Comparison of ENCODE assay signal across 9 mouse cellular contexts in the genomic region with DNA sequence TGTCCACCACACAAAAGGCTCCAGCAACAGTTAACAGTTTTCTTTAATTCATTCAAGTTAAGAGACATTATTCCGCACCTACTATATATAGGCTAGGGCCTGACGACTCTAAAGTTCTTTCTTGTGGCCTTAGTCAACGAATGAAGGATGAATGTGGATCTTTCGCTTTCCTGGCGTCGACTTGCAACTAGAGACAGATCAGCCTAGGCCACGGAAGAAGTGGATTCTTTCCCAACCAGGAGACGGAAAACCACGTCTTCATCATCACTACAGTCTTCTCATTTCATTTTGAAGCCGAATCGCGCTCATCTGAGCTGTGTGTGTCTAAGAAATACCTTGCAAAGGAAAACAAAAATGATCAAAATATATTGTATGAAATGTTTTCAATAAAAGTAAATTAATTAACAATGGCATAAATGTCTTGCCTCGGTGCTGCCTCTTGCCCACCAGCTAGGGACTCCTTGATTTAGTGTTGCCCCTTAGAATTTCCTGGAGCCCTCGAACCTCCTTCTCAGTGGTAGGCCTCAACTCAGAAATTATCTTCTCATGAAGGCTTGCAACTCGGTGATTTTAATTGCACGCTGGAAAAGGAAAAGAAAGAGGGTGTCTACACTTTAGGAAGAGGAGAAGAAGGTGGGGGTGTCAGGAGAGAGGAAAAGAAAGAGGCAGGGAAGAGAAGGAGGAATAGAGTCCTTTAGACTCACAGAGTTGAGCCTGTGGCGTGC. TPM values are rescaled to one million over a fixed set of nuclear protein-coding genes. Genes with fewer than 3 reads are reported as not detected.
DNase-seq lines count a peak whose midpoint lies in the region; ATAC-seq and TF ChIP-seq lines count a peak whose summit lies in the region.
"Had no signal": no experiment of that assay in that cellular context is flagged by ENCODE, and none has a peak within 500 bp of the region (broad histone marks: within the 10 kb centered on the region; RNA-seq: fewer than 3 reads in every experiment).

No protein-coding gene starts in this region.

- no peak for ATAC-seq in heart, embryonic 13.5 days (ENCODE audit: extremely low read depth, insufficient number of reproducible peaks, low FRiP score, low TSS enrichment)
- no peak for ATAC-seq in hindbrain, embryonic 12.5 days (ENCODE audit: low FRiP score)
- no peak for ATAC-seq in midbrain, embryonic 11.5 days (ENCODE audit: low FRiP score)

- H3K27me3 ChIP-seq in heart, embryonic 13.5 days (replicated peaks) = no peaks in the 10 kb centered on the region; the same call in 1 of the 2 replicates
- no peaks in the 10 kb centered on the region for H3K27me3 ChIP-seq in hindbrain, embryonic 12.5 days
- no peaks in the 10 kb centered on the region for H3K27me3 ChIP-seq in midbrain, embryonic 11.5 days (ENCODE audit: control insufficient read depth, insufficient read depth, low read length)

- H3K4me1 ChIP-seq in heart, embryonic 13.5 days = peaks cover 30% of the 10 kb centered on the region
- H3K4me1 ChIP-seq in hindbrain, embryonic 12.5 days = peaks cover 11% of the 10 kb centered on the region
- peaks cover 9% of the 10 kb centered on the region for H3K4me1 ChIP-seq in midbrain, embryonic 11.5 days (ENCODE audit: control insufficient read depth, insufficient read depth, low read length)

- H3K4me3 ChIP-seq in heart, embryonic 13.5 days = peak overlapping the region; percentile 68
- H3K4me3 ChIP-seq in hindbrain, embryonic 12.5 days = peak overlapping the region; percentile 52
- H3K4me3 ChIP-seq in midbrain, embryonic 11.5 days (ENCODE audit: low read depth, low read length) = peak overlapping the region; percentile 32

- no peak for TF ChIP-seq POLR2A in brain, embryonic 14.5 days (IDR thresholded peaks at IDR 0.05; ENCODE audit: borderline replicate concordance, extremely low read depth, insufficient read depth, insufficient read length, poor library complexity, severe bottlenecking)

- no peaks in the 10 kb centered on the region for H3K36me3 ChIP-seq in heart, embryonic 13.5 days
- no peaks in the 10 kb centered on the region for H3K36me3 ChIP-seq in hindbrain, embryonic 12.5 days
- no peaks in the 10 kb centered on the region for H3K36me3 ChIP-seq in midbrain, embryonic 11.5 days (ENCODE audit: control insufficient read depth, insufficient read depth, low read length)

- no peaks in the 10 kb centered on the region for H3K9me3 ChIP-seq in heart, embryonic 13.5 days
- no peaks in the 10 kb centered on the region for H3K9me3 ChIP-seq in hindbrain, embryonic 12.5 days (replicated peaks)
- H3K9me3 ChIP-seq in midbrain, embryonic 11.5 days (ENCODE audit: control insufficient read depth, low read length) = no peaks in the 10 kb centered on the region

- TF ChIP-seq CTCF in brain, embryonic 14.5 days (IDR thresholded peaks at IDR 0.05; ENCODE audit: borderline replicate concordance, extremely low read depth, insufficient read depth, insufficient read length) = no peak

- H3K9ac ChIP-seq in heart, embryonic 13.5 days = peak overlapping the region; percentile 73
- H3K9ac ChIP-seq in hindbrain, embryonic 12.5 days = peak overlapping the region; percentile 49; the same call in 1 of the 2 replicates
- no peak overlapping the region for H3K9ac ChIP-seq in midbrain, embryonic 11.5 days (ENCODE audit: low read length)

- peak overlapping the region; percentile 46; the same call in 1 of the 2 replicates for H3K27ac ChIP-seq in heart, embryonic 13.5 days (replicated peaks)
- H3K27ac ChIP-seq in hindbrain, embryonic 12.5 days = no peak overlapping the region
- H3K27ac ChIP-seq in midbrain, embryonic 11.5 days (ENCODE audit: low read depth, low read length) = no peak overlapping the region

- DNase-seq in heart, adult 18-20 months = no peak
- DNase-seq in brain, embryonic 14.5 days (ENCODE audit: low read depth) = peak; percentile 5
- DNase-seq in midbrain, embryonic 11.5 days (ENCODE audit: low spot score, missing footprints) = peak; percentile 90
- DNase-seq in retina, postnatal 1 day = no peak
- no peak for DNase-seq in urinary bladder, adult 18-20 months (ENCODE audit: low spot score in 2 of 2)
- no peak for DNase-seq in adrenal gland, adult 18-20 months (ENCODE audit: low spot score in 2 of 2)

- WGBS in heart, embryonic 13.5 days = 44% methylated on average over 17 of the region's 17 CpGs
- WGBS in hindbrain, embryonic 12.5 days = 32% methylated on average over 17 of the region's 17 CpGs
- WGBS in midbrain, embryonic 11.5 days = 25% methylated on average over 17 of the region's 17 CpGs

- H3K4me2 ChIP-seq in heart, embryonic 13.5 days = peak overlapping the region; percentile 85
- peak overlapping the region; percentile 86 for H3K4me2 ChIP-seq in hindbrain, embryonic 12.5 days (replicated peaks)
- H3K4me2 ChIP-seq in midbrain, embryonic 11.5 days = peak overlapping the region; percentile 43

RNA-seq across cellular contexts. Expression of gene Trim27, which starts 8.7 kb away (rescaled TPM):
- polyA plus RNA-seq in heart, embryonic 13.5 days (2015; fragmentation: Nextera tagmentation; extraction: Ambion mirVana) = 80.3 and 83.4 TPM in 2 replicates
- total RNA-seq in heart, adult 18-20 months (2021) = 10 to 100 TPM; 20.5 to 21.4 TPM
- 67.8 and 78.2 TPM in 2 replicates for polyA plus RNA-seq in brain, embryonic 14.5 days (2012; rRNA removed)
- polyA plus RNA-seq in hindbrain, embryonic 12.5 days (2016; fragmentation: Nextera tagmentation; extraction: Ambion mirVana) = 127 and 130 TPM in 2 replicates
- polyA plus RNA-seq in midbrain, embryonic 11.5 days (2014; fragmentation: Nextera tagmentation; extraction: Ambion mirVana) = 136 and 138 TPM in 2 replicates
- 10 to 100 TPM; 45.3 to 49.9 TPM for total RNA-seq in adrenal gland, adult 18-20 months (2021)

RNA-seq across cellular contexts. Expression of gene Olfr1368, which starts 24.9 kb away (rescaled TPM):
- polyA plus RNA-seq in heart, embryonic 13.5 days (2015; fragmentation: Nextera tagmentation; extraction: Ambion mirVana) = not detected in 2 replicates
- total RNA-seq in heart, adult 18-20 months (2021) = not detected
- not detected in 2 replicates for polyA plus RNA-seq in brain, embryonic 14.5 days (2012; rRNA removed)
- polyA plus RNA-seq in hindbrain, embryonic 12.5 days (2016; fragmentation: Nextera tagmentation; extraction: Ambion mirVana) = not detected in 2 replicates
- polyA plus RNA-seq in midbrain, embryonic 11.5 days (2014; fragmentation: Nextera tagmentation; extraction: Ambion mirVana) = not detected in 2 replicates
- not detected for total RNA-seq in adrenal gland, adult 18-20 months (2021)
- total RNA-seq: layer of hippocampus, postnatal 36 days had no signal

RNA-seq across cellular contexts. Expression of gene Olfr263, which starts 41.2 kb away (rescaled TPM):
- polyA plus RNA-seq in heart, embryonic 13.5 days (2015; fragmentation: Nextera tagmentation; extraction: Ambion mirVana) = not detected in 2 replicates
- total RNA-seq in heart, adult 18-20 months (2021) = not detected
- not detected in 2 replicates for polyA plus RNA-seq in brain, embryonic 14.5 days (2012; rRNA removed)
- polyA plus RNA-seq in hindbrain, embryonic 12.5 days (2016; fragmentation: Nextera tagmentation; extraction: Ambion mirVana) = not detected in 2 replicates
- not detected in 2 replicates for polyA plus RNA-seq in midbrain, embryonic 11.5 days (2014; fragmentation: Nextera tagmentation; extraction: Ambion mirVana)
- total RNA-seq in adrenal gland, adult 18-20 months (2021) = not detected
- total RNA-seq: layer of hippocampus, postnatal 36 days had no signal

RNA-seq across cellular contexts. Expression of gene Olfr1369-ps1, which starts 59.3 kb away (rescaled TPM):
- polyA plus RNA-seq in heart, embryonic 13.5 days (2015; fragmentation: Nextera tagmentation; extraction: Ambion mirVana) = 0.04 TPM in 1 of 2 replicates, not detected in the other
- not detected for total RNA-seq in heart, adult 18-20 months (2021)
- polyA plus RNA-seq in brain, embryonic 14.5 days (2012; rRNA removed) = not detected in 2 replicates
- polyA plus RNA-seq in hindbrain, embryonic 12.5 days (2016; fragmentation: Nextera tagmentation; extraction: Ambion mirVana) = 0.05 TPM in 1 of 2 replicates, not detected in the other
- polyA plus RNA-seq in midbrain, embryonic 11.5 days (2014; fragmentation: Nextera tagmentation; extraction: Ambion mirVana) = 0.04 TPM in 1 of 2 replicates, not detected in the other
- not detected for total RNA-seq in adrenal gland, adult 18-20 months (2021)
- total RNA-seq: layer of hippocampus, postnatal 36 days had no signal

Comparison
In these comparisons a context has a peak if more than half of its experiments do, and no peak if none do; other contexts are left out.
1. DNase-seq: peak in brain, embryonic 14.5 days (single experiment) and midbrain, embryonic 11.5 days (single experiment); none in heart, adult 18-20 months (0 of 2), retina, postnatal 1 day (single experiment), urinary bladder, adult 18-20 months (0 of 2) and adrenal gland, adult 18-20 months (0 of 2).
2. Peak in every context shown above with its lines, with median percentiles within 50 percentile points of each other: H3K4me2 ChIP-seq and H3K4me3 ChIP-seq.